Mouse (Mus musculus) stomach, postnatal 0 days (tissue): ENCODE measurements around the gene Aym1.
"Not testable (repeated sequence)": the region's sequence is repeated elsewhere in the genome, so short reads cannot be mapped to it uniquely, and the experiment has no call there.

ENCODE experiments used
- CTCF ChIP-seq: IDR thresholded peaks from 2 replicates; pipeline ENCODE4 v1.5.1; 2016; ENCODE audit warnings: antibody characterized with exemption, low read depth, mild to moderate bottlenecking, moderate library complexity
- EP300 ChIP-seq: optimal IDR thresholded peaks from 2 replicates; pipeline ENCODE3; 2016; ENCODE audit warnings: antibody characterized with exemption

DNA sequence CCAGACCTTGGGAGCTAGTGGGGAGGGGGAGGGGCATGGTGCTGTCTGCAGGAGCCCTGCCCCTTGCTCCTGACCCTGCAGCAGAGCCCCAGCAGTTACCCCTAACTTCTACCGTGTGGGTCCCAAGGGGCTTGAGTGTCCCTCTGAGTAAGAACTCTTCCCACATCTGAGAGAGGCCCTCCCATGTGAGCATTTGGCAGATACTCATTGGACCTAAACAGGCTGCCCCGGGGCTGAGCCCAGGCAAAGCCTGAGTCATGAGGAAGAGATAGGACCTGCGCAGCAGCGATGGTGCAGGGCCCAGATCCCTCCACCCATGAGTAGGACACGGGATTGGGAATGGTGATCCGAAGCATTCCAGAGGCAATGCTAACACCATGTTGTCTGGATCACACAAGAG lies 10.4 kb upstream of the Aym1 start:
- TF ChIP-seq CTCF, EP300: not testable (repeated sequence)
